Mouse (Mus musculus): ENCODE data around the gene Rpl23a. TPM values are rescaled to one million over a fixed set of nuclear protein-coding genes. Genes with fewer than 3 reads are reported as not detected.
A peak's percentile ranks its signal among the peaks of the same experiment; 100 is the strongest.

The Rpl23a gene
- total and polyA plus RNA-seq, 3 experiments = 2,892 to 4,112 TPM; not detected in 1

DNA sequence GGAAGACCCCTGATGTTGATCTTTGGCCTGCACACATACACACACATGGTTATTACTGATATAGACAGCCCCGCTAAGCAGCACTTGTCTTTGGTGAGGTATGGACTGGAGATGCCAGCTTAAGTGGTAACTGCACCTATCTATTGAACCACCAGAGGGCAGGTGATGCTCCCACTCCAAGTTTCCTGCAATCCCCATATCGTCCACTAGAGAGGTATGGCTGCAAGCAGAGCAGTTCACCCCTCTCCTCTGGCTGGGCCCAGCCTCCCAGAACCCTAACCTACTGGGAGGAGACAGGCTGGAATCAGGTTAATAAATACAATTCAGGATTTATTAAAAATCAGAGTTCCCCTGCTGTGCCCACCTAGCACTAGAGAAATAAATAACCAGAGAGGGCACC lies 24.3 kb downstream of the Rpl23a start:
- H3K27me3 ChIP-seq (ENCODE audit: control insufficient read depth in 1 of 2, insufficient read depth in 2 of 2, low read length in 2 of 2) = no peaks in the 10 kb centered on the region
- peaks cover 0 to 3% of the 10 kb centered on the region in 2 experiments; a peak in 2 of 4 replicates for H3K4me1 ChIP-seq (ENCODE audit: control insufficient read depth in 1 of 2, insufficient read depth in 2 of 2, low read length in 2 of 2)
- peak; percentile 95 for DNase-seq (ENCODE audit: low read depth, low spot score)
- H3K9ac ChIP-seq (ENCODE audit: control insufficient read depth, low read depth, low read length, poor library complexity, severe bottlenecking) = no peak overlapping the region
- H3K9me3 ChIP-seq (replicated peaks; ENCODE audit: insufficient read depth, low read length) = no peaks in the 10 kb centered on the region
- TF ChIP-seq RAD21 (IDR thresholded peaks at IDR 0.05; ENCODE audit: low read depth, low read length) = peak; percentile 72
- no peak for TF ChIP-seq POLR2AphosphoS5 (IDR thresholded peaks at IDR 0.05; ENCODE audit: borderline replicate concordance, low read depth, low read length)
- TF ChIP-seq ELF1 (IDR thresholded peaks at IDR 0.05; ENCODE audit: low read depth, low read length) = no peak
- TF ChIP-seq MEF2A (IDR thresholded peaks at IDR 0.05; ENCODE audit: extremely low read depth, insufficient replicate concordance, low read depth, low read length, poor library complexity, severe bottlenecking) = no peak
- TF ChIP-seq SMC3 (IDR thresholded peaks at IDR 0.05; ENCODE audit: low read depth, low read length) = peak; percentile 98
- no peak for TF ChIP-seq MYB (IDR thresholded peaks at IDR 0.05; ENCODE audit: low read depth, low read length)
- no peak for TF ChIP-seq GABPA (IDR thresholded peaks at IDR 0.05; ENCODE audit: low read depth, low read length)
- TF ChIP-seq NELFE (IDR thresholded peaks at IDR 0.05; ENCODE audit: low read depth, low read length) = 0 out of 2 replicates have a peak, but pooled peaks have one; percentile 18
- TF ChIP-seq ETS1 (IDR thresholded peaks at IDR 0.05; ENCODE audit: low read depth, low read length) = no peak
- TF ChIP-seq HCFC1 (IDR thresholded peaks at IDR 0.05; ENCODE audit: low read depth, low read length) = peak; percentile 60; the same call in 1 of the 2 replicates
- TF ChIP-seq TBP (IDR thresholded peaks at IDR 0.05; ENCODE audit: low read depth, low read length) = 0 out of 2 replicates have a peak, but pooled peaks have one; percentile 19
- TF ChIP-seq MAX (IDR thresholded peaks at IDR 0.05; ENCODE audit: low read length) = peak; percentile 53; the same call in 1 of the 2 replicates
- TF ChIP-seq BHLHE40 (IDR thresholded peaks at IDR 0.05; ENCODE audit: borderline replicate concordance, low read depth, low read length) = no peak
- no peak; the same call in 1 of the 2 replicates for TF ChIP-seq RCOR1 (IDR thresholded peaks at IDR 0.05; ENCODE audit: low read depth, low read length)
- no peak for TF ChIP-seq ZKSCAN1 (IDR thresholded peaks at IDR 0.05; ENCODE audit: low read depth, low read length)
- peak in 2 of 3 experiments; percentile 88 to 99 for TF ChIP-seq CTCF (IDR thresholded peaks at IDR 0.05 in 2 of 3, conservative IDR thresholded peaks at IDR 0.05 in 1 of 3; ENCODE audit: control insufficient read depth in 1 of 3, insufficient read depth in 1 of 3, low read depth in 2 of 3, low read length in 3 of 3, poor library complexity in 1 of 3, severe bottlenecking in 1 of 3)
- no peak for TF ChIP-seq CHD2 (IDR thresholded peaks at IDR 0.05; ENCODE audit: low read length)
- peak; percentile 70 for TF ChIP-seq SIN3A (IDR thresholded peaks at IDR 0.05; ENCODE audit: low read length)
- no peak for TF ChIP-seq USF1 (IDR thresholded peaks at IDR 0.05; ENCODE audit: low read depth, low read length)
- peak; percentile 39; the same call in 1 of the 2 replicates for TF ChIP-seq MYC (IDR thresholded peaks at IDR 0.05; ENCODE audit: low read depth, low read length)
- no peak for TF ChIP-seq KAT2A (conservative IDR thresholded peaks at IDR 0.05; ENCODE audit: low read depth, low read length)
- TF ChIP-seq POLR2AphosphoS2 (IDR thresholded peaks at IDR 0.05; ENCODE audit: low read length) = 0 out of 2 replicates have a peak, but pooled peaks have one; percentile 33
- no peak for TF ChIP-seq USF2 (IDR thresholded peaks at IDR 0.05; ENCODE audit: borderline replicate concordance in 1 of 2, insufficient read depth in 1 of 2, low read depth in 1 of 2, low read length in 2 of 2)
- no peak for TF ChIP-seq E2F4 (IDR thresholded peaks at IDR 0.05; ENCODE audit: borderline replicate concordance, low read depth, low read length)
- no peak for TF ChIP-seq CHD1 (IDR thresholded peaks at IDR 0.05; ENCODE audit: low read depth, low read length)
- no peak; the same call in 1 of the 2 replicates for TF ChIP-seq MXI1 (IDR thresholded peaks at IDR 0.05; ENCODE audit: low read depth, low read length)
- TF ChIP-seq EP300 (IDR thresholded peaks at IDR 0.05; ENCODE audit: low read depth in 1 of 2, low read length in 2 of 2) = 0 out of 4 replicates have a peak, but pooled peaks of 1 of the 2 experiments have one; percentile 28
- peak; percentile 66; the same call in 1 of the 2 replicates for TF ChIP-seq MAZ (IDR thresholded peaks at IDR 0.05; ENCODE audit: low read depth, low read length)
- no peak for TF ChIP-seq TCF12 (IDR thresholded peaks at IDR 0.05; ENCODE audit: low read depth, low read length)
- peak; percentile 43; the same call in 1 of the 2 replicates for TF ChIP-seq JUND (IDR thresholded peaks at IDR 0.05; ENCODE audit: low read depth, low read length)
- TF ChIP-seq TAL1 (IDR thresholded peaks at IDR 0.05; ENCODE audit: low read length) = no peak
- peak; percentile 63 for TF ChIP-seq ZNF384 (IDR thresholded peaks at IDR 0.05; ENCODE audit: low read depth, low read length)
- TF ChIP-seq POLR2A (IDR thresholded peaks at IDR 0.05; ENCODE audit: control insufficient read depth in 1 of 2, insufficient read depth in 1 of 2, low read depth in 1 of 2, low read length in 2 of 2, poor library complexity in 1 of 2) = 0 out of 4 replicates have a peak, but pooled peaks of 1 of the 2 experiments have one; percentile 27
- peak; percentile 81 for TF ChIP-seq ZC3H11A (IDR thresholded peaks at IDR 0.05; ENCODE audit: low read depth, low read length)
- peaks cover 0 to 3% of the 10 kb centered on the region in 2 experiments; a peak in 1 of 4 replicates for H3K36me3 ChIP-seq (ENCODE audit: control insufficient read depth in 1 of 2, insufficient read depth in 2 of 2, low read length in 2 of 2)
- peaks cover 3% of the 10 kb centered on the region; the same call in 1 of the 2 replicates for H3K79me2 ChIP-seq (ENCODE audit: control insufficient read depth, insufficient read depth, low read length, poor library complexity)
- H3K27ac ChIP-seq (ENCODE audit: control insufficient read depth, low read depth, low read length) = no peak overlapping the region
- H3K4me3 ChIP-seq (ENCODE audit: control insufficient read depth in 1 of 2, insufficient read depth in 1 of 2, low read depth in 2 of 2, low read length in 2 of 2) = no peak overlapping the region
